Mouse (Mus musculus): ENCODE results near the gene Grcc10. TPM values are rescaled to one million over a fixed set of nuclear protein-coding genes. Genes with fewer than 3 reads are reported as not detected.

The Grcc10 gene
- polyA plus RNA-seq, 1 experiment from 2014 or later = 623 TPM

DNA sequence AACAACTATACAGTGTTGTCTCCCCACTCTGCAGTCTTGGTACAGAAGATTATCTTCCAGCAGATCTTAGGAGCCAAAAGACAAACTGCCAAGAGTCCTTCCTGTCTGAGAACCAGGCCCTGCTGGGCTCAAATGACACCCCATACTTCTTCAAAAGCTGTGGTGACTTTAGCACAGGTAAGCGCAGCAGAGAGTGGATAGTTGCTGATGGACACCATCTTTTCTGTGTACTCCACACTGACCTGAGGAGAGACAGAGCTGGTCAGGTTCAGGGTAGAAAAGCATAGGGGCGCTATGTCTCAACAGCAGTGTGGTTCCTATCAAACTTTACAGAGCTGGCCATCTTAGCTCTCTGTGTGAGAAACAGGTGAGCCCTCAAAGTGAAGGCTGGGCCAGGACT is 36.8 kb downstream of the Grcc10 start:
- H3K4me1 ChIP-seq = peaks cover 4% of the 10 kb centered on the region
- H3K27me3 ChIP-seq (replicated peaks) = no peaks in the 10 kb centered on the region
- ATAC-seq (ENCODE audit: low FRiP score) = no peak
- H3K27ac ChIP-seq (replicated peaks) = no peak overlapping the region
- H3K36me3 ChIP-seq = peaks cover 59% of the 10 kb centered on the region
- 98% methylated on average over 2 of the region's 2 CpGs for WGBS
- no peak overlapping the region for H3K9ac ChIP-seq (replicated peaks)
- no peak overlapping the region for H3K4me2 ChIP-seq
- H3K9me3 ChIP-seq (replicated peaks) = no peaks in the 10 kb centered on the region
- no peak overlapping the region for H3K4me3 ChIP-seq (replicated peaks)

DNA sequence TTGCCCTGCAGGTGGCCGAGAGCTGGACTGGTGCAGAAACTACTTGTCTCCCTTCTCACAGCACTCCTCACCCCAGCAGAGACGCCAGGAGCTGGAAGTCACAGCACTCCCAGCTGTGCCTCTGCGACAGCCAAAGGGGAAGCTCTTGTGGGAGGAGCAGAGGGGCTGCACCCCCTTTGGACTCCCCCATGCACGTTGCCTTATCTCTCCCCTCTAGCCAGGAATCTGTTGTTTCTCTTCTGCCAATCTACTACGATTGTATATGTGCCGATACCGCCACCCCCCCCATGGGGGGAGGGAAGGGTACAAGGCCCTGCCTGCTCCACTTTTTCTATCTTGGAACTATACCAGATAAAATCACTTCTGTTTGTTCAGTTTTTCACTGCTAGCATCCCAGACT is 37.4 kb downstream of the Grcc10 start:
- Histone ChIP-seq H3K9me3 (replicated peaks) (no peaks in the 10 kb centered on the region), H3K4me2 (no peak overlapping the region), H3K9ac (replicated peaks) (no peak overlapping the region), H3K27me3 (replicated peaks) (no peaks in the 10 kb centered on the region), H3K36me3 (peaks cover 64% of the 10 kb centered on the region), H3K27ac (replicated peaks) (no peak overlapping the region), H3K4me1 (no peaks in the 10 kb centered on the region), H3K4me3 (replicated peaks) (no peak overlapping the region)
- no peak for ATAC-seq (ENCODE audit: low FRiP score)
- 86% methylated on average over 7 of the region's 7 CpGs for WGBS

DNA sequence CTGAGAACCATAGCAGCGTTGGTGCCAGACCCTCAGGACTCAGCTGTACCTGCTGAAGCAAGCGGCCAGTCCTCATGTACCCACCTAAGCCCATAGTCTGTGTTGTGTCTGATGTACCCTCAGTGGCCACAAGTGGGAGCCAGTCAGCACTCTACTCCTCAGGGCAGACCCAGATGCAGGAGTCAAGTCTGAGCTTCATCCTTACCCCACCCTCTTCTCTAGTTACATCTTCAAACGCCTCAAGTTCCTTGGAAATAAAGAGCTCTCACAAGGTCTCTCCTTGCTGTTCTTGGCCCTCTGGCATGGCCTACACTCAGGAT is 38.4 kb downstream of the Grcc10 start:
- Histone ChIP-seq H3K4me3 (replicated peaks) (no peak overlapping the region), H3K27ac (replicated peaks) (no peak overlapping the region), H3K4me1 (no peaks in the 10 kb centered on the region), H3K27me3 (replicated peaks) (no peaks in the 10 kb centered on the region), H3K9ac (replicated peaks) (no peak overlapping the region), H3K4me2 (no peak overlapping the region), H3K36me3 (peaks cover 64% of the 10 kb centered on the region), H3K9me3 (replicated peaks) (no peaks in the 10 kb centered on the region)
- WGBS = 60% methylated on average over 3 of the region's 3 CpGs
- ATAC-seq (ENCODE audit: low FRiP score) = peak; percentile 59

DNA sequence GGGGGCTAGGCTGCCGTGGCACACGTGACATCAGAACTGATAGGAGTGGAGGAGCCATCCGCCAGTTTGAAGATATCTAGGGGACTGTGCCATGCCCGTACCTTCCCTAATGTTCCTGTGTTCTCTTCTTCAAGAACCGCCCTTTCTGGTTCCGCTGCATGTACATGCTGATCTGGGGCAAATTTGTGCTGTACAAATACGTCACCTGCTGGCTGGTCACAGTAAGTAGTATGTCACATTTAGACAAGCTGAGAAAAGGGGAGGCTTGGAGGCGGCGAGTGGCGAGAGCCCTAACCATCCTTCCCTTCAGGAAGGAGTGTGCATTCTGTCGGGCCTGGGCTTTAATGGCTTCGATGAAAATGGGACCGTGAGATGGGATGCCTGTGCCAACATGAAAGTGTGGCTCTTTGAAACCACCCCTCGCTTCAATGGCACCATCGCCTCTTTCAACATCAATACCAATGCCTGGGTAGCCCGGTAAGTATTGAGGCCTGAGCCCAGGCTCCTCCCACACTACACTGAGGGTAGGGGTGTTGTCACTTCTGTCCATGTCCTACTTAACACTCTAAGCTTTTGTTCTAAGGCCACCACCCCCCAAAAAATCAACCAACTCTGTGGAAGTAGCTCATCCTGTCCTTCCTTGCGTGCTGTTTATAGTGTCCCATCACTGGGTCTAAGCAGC is 38.9 kb downstream of the Grcc10 start:
- whole genome bisulfite sequencing = 90% methylated on average over 17 of the region's 17 CpGs
- no peak for ATAC-seq (ENCODE audit: low FRiP score)
- Histone ChIP-seq H3K4me1 (no peaks in the 10 kb centered on the region), H3K9me3 (replicated peaks) (no peaks in the 10 kb centered on the region), H3K27me3 (replicated peaks) (no peaks in the 10 kb centered on the region), H3K36me3 (peaks cover 60% of the 10 kb centered on the region), H3K9ac (replicated peaks) (no peak overlapping the region), H3K4me3 (replicated peaks) (no peak overlapping the region), H3K27ac (replicated peaks) (no peak overlapping the region), H3K4me2 (no peak overlapping the region)

DNA sequence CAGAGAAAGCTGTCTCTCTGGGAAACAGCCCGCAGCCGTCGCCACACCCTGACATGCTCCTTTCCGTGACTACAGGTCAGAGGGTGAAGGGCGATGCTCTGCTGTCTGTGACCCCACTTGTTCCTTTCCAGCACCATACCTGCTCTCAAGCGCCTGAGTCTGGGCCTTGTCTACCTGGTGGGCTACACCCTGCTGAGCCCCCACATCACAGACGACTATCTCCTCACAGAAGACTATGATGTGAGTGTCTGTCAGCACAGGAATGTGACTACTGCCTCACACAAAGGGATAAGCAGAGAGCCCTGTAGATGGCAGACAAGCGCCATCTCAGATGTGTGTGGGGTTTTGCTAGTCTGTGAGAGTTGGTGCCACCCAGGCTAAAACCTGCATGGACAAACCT is 39.8 kb downstream of the Grcc10 start:
- no peak overlapping the region for H3K4me2 ChIP-seq
- no peak overlapping the region for H3K27ac ChIP-seq (replicated peaks)
- H3K4me3 ChIP-seq (replicated peaks) = no peak overlapping the region
- no peaks in the 10 kb centered on the region for H3K4me1 ChIP-seq
- WGBS = 82% methylated on average over 8 of the region's 8 CpGs
- no peaks in the 10 kb centered on the region for H3K9me3 ChIP-seq (replicated peaks)
- no peak for ATAC-seq (ENCODE audit: low FRiP score)
- H3K9ac ChIP-seq (replicated peaks) = no peak overlapping the region
- H3K27me3 ChIP-seq (replicated peaks) = no peaks in the 10 kb centered on the region
- peaks cover 60% of the 10 kb centered on the region for H3K36me3 ChIP-seq

DNA sequence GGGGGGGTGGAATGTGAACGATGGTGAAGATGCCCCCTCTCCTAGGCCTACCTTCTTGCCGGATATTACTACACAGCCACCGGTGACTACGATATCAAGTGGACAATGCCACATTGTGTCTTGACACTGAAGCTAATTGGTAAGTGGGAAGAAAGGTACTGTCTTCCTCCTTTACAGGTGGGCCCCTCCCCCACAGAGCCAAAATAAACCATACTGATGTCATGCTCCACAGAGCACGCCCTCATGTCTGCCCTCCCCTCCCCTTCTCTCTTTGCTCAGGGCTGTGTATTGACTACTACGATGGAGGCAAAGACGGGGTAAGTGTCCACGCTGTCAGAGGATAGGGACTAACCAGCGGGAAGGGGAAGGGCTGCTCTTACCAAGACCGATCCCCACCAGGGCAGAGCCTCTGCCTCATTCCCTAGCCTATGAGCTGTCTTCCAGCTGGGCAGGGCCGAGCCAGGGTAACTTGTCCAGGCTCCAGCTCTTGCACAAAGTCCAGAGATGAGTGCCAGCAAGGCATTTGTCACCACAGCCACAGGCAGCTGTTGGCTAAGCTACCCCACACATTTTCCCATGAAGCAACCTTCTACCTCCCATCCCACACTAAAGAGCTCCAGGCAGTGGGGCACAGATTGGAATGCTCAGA is 41.1 kb downstream of the Grcc10 start:
- Histone ChIP-seq H3K4me1 (no peaks in the 10 kb centered on the region), H3K4me2 (no peak overlapping the region), H3K27me3 (replicated peaks) (no peaks in the 10 kb centered on the region), H3K9me3 (replicated peaks) (no peaks in the 10 kb centered on the region), H3K27ac (replicated peaks) (no peak overlapping the region), H3K4me3 (replicated peaks) (no peak overlapping the region), H3K36me3 (peaks cover 53% of the 10 kb centered on the region), H3K9ac (replicated peaks) (no peak overlapping the region)
- ATAC-seq (ENCODE audit: low FRiP score) = no peak
- WGBS = 84% methylated on average over 11 of the region's 11 CpGs

DNA sequence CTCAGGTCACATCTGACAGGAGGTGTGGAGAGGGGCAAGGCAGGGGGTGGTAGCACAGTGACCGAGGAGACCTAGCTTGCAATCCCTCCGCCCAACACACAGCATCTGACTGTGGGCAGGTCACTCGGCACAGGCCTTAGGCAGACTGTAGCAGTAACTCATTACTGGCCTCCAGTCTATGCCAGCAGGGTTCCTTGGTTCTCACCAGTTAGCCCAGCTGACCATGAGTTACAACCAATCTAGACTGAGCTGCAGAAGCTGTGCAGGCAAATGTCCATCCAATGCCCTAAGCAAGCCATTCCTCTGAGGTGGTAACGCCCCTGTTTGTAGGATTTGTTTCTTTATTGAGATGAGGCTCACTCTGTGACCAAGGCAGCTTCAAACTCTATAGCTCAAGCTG is 41.8 kb downstream of the Grcc10 start:
- H3K9ac ChIP-seq (replicated peaks) = no peak overlapping the region
- H3K4me1 ChIP-seq = peaks cover 5% of the 10 kb centered on the region
- no peaks in the 10 kb centered on the region for H3K9me3 ChIP-seq (replicated peaks)
- no peak overlapping the region for H3K27ac ChIP-seq (replicated peaks)
- WGBS = 86% methylated on average over 4 of the region's 4 CpGs
- no peak for ATAC-seq (ENCODE audit: low FRiP score)
- H3K36me3 ChIP-seq = peaks cover 46% of the 10 kb centered on the region
- no peak overlapping the region for H3K4me3 ChIP-seq (replicated peaks)
- no peaks in the 10 kb centered on the region for H3K27me3 ChIP-seq (replicated peaks)
- no peak overlapping the region for H3K4me2 ChIP-seq

DNA sequence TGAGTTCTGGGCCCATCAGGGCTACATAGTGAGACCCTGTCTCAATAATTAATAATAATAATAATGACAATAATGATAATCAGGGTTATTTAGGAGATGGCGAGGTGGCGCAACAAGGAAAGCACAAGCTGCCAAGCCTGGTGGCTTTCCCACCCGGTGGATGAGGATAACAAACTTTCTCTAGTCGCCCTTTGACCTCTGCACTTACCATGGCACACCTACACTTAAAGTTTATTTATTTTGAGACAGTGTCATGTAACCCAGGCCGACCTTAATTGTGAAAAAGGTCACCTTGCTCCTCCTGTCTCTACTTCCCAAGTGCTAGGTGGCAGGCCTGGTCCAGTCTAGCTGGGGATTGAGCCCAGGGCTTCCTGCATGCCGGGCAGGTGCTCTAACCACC is 42.4 kb downstream of the Grcc10 start:
- Histone ChIP-seq H3K9me3 (replicated peaks) (no peaks in the 10 kb centered on the region), H3K27ac (replicated peaks) (no peak overlapping the region), H3K4me1 (peaks cover 11% of the 10 kb centered on the region), H3K4me2 (no peak overlapping the region), H3K4me3 (replicated peaks) (no peak overlapping the region), H3K27me3 (replicated peaks) (no peaks in the 10 kb centered on the region), H3K9ac (replicated peaks) (no peak overlapping the region), H3K36me3 (peaks cover 40% of the 10 kb centered on the region)
- 90% methylated on average over 6 of the region's 6 CpGs for WGBS
- no peak for ATAC-seq (ENCODE audit: low FRiP score)

DNA sequence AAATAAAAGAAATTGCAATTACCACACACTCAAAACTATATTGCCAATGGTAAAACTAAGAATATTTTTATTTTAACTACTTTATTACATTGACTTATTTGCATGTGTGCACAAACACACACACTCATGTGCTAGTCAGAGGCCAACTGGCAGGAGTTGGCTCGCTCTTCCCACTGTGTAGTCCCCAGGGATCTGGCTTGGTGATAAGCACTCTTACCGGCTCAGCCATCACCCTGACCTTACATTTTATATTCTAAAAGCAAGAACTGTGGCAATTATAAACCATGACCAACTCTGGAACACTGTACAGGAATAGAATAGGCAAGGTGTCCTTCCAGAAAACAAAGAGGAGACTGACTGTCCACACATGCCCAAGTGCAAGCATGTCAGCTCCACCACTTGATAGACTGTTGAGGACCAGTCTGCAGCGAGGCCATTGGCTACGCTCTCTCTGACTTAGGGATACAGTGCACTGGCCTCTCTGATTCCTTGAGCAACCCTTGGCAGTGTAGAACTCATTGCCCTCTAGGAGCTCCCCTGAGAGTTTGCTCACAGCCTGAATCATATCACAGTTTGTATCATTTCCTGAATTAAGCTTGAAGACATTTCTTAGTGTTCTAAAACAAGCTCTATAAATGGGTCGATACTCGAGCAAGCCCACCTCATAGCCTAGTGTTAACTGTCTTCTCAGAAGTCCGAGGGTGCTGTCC is 44.6 kb downstream of the Grcc10 start:
- Histone ChIP-seq H3K9ac (replicated peaks) (no peak overlapping the region), H3K27ac (replicated peaks) (no peak overlapping the region), H3K36me3 (peaks cover 19% of the 10 kb centered on the region)

DNA sequence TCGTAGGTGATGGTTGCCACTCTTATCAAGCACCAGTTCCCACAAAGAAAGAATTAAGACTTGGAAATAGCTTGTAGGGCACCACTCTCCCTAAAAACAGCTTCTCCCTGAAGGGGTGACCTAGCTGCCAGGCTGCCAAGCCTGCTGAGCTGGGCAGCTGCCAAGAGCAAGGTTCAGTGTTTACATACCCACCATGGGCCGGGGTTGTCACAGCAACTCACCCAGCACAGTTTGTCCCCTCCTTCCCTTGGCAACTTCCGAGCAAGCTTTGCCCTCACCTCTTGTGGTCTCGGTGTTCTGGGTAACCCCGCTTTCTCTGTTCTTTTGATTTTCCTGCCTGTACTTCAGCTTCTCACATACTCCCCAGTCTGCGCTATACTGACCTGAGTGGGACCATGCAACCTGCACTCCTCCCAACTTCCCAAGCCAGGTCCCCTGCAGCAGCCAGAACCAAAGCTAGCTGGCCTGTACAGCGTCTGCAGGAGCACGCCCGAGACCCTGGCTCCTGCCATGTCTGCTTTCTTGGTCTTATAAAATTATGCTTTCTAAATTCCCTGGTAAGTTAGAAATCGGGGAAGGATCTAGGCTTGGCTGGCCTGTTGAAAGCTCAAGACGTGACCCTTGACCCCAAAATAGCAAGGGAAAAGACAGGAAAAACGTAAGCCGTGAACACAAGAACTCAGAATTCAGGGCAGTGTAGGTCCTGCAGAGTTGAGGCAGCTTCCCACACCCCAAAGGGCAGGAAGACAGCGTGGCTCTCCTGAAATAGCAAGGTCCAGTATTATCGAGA is 46.8 kb downstream of the Grcc10 start:
- H3K27ac ChIP-seq (replicated peaks) = peak overlapping the region; percentile 58
- H3K4me2 ChIP-seq = peak overlapping the region; percentile 7; the same call in 1 of the 2 replicates
- H3K27me3 ChIP-seq (replicated peaks) = no peaks in the 10 kb centered on the region
- H3K9ac ChIP-seq (replicated peaks) = no peak overlapping the region; the same call in 1 of the 2 replicates
- peak; percentile 63 for ATAC-seq (ENCODE audit: low FRiP score)
- peaks cover 9% of the 10 kb centered on the region; the same call in 1 of the 2 replicates for H3K36me3 ChIP-seq
- no peaks in the 10 kb centered on the region for H3K9me3 ChIP-seq (replicated peaks)
- WGBS = 79% methylated on average over 15 of the region's 15 CpGs
- H3K4me1 ChIP-seq = peaks cover 13% of the 10 kb centered on the region
- no peak overlapping the region for H3K4me3 ChIP-seq (replicated peaks)

More for the DNA sequence above, 44.6 kb downstream of the Grcc10 start:
- Histone ChIP-seq H3K27me3 (replicated peaks) (no peaks in the 10 kb centered on the region), H3K4me1 (peaks cover 13% of the 10 kb centered on the region), H3K4me2 (no peak overlapping the region), H3K9me3 (replicated peaks) (no peaks in the 10 kb centered on the region), H3K4me3 (replicated peaks) (no peak overlapping the region)
- WGBS = 90% methylated on average over 7 of the region's 7 CpGs
- no peak for ATAC-seq (ENCODE audit: low FRiP score)

DNA sequence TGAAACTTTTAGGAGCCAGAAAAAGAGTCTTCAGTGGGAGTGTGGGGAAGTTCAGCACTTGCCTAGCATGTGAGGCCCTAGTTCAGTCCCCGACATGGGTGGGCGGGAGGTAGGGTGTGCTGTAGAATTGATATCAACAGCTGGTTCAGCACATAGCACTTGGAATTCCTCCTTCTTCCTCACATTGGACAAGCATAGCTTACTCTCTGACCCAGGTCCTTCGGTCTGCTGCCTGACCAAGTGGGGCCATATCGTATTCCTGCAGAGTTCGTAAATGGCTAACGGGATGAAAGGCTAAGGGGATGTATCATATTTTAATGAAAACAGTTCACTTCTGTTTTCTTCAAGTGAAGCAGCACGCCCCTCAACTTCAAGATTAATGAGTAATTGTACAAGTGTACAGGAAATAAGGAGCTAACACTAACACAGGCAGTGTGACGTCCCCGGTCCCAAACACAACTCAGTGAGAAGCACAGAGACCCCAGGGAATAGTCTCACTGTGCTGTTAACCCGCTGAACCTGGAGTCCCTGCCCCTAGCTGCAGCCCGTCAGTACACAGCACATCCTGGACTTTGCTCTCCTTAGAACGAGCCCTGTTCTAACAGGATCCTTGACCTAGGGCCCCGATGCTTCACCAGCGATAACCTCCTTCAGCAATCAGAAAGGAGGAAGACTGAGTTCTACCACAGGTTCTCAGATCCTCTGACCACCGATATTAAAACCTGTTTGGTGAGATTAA is 47.8 kb downstream of the Grcc10 start:
- peaks cover 4% of the 10 kb centered on the region; the same call in 1 of the 2 replicates for H3K36me3 ChIP-seq
- H3K9me3 ChIP-seq (replicated peaks) = no peaks in the 10 kb centered on the region
- H3K4me1 ChIP-seq = peaks cover 13% of the 10 kb centered on the region
- no peak overlapping the region for H3K9ac ChIP-seq (replicated peaks)
- WGBS = 84% methylated on average over 15 of the region's 15 CpGs
- no peak for ATAC-seq (ENCODE audit: low FRiP score)
- H3K27ac ChIP-seq (replicated peaks) = 0 out of 2 replicates have a peak overlapping the region, but pooled peaks have one; percentile 15
- H3K4me2 ChIP-seq = no peak overlapping the region
- H3K4me3 ChIP-seq (replicated peaks) = no peak overlapping the region
- H3K27me3 ChIP-seq (replicated peaks) = no peaks in the 10 kb centered on the region

Measured in neural tube, embryonic 15.5 days (tissue).